Mouse (Mus musculus): ENCODE data around the gene Astl. TPM values are rescaled to one million over a fixed set of nuclear protein-coding genes. Genes with fewer than 3 reads are reported as not detected.

Gene Astl
- polyA plus RNA-seq, 1 experiment from 2014 or later: not detected

DNA sequence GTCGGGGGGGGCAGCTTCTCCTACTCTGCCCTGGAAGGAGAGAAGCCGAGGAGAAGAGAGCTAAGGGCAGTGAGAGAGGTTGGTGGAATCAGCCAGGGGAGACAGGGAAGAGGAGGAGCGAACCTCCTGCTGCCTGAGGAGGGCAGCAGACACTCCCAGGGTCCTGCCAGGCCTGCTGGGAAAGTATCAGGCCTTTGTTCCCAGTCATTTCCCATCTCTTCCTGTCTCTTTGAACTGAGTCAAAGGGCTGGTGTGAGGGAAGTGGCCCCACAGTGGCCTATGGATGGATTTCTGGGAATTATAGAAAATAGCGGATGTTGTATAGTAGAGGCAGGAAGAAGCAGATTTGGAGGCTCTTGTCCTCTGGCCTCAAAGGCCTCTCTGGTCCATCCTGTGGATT lies 24.6 kb upstream of the Astl start:
- Histone ChIP-seq H3K4me2 (ENCODE audit: low read length) (no peak overlapping the region), H3K27me3 (ENCODE audit: control insufficient read depth, insufficient read depth, low read length) (no peaks in the 10 kb centered on the region), H3K36me3 (ENCODE audit: control insufficient read depth, insufficient read depth, low read length) (no peaks in the 10 kb centered on the region), H3K27ac (replicated peaks in 1 of 2; ENCODE audit: control insufficient read depth in 1 of 2, insufficient read depth in 1 of 2, low read depth in 2 of 2, low read length in 2 of 2) (peak overlapping the region; percentile 75 to 83), H3K9me3 (ENCODE audit: control insufficient read depth, low read length) (no peaks in the 10 kb centered on the region), H3K9ac (ENCODE audit: low read length) (0 out of 2 replicates have a peak overlapping the region, but pooled peaks have one; percentile 2), H3K4me3 (ENCODE audit: control insufficient read depth in 1 of 2, insufficient read depth in 1 of 2, low read depth in 1 of 2, low read length in 2 of 2) (no peak overlapping the region), H3K4me1 (ENCODE audit: control insufficient read depth in 2 of 2, insufficient read depth in 2 of 2, low read length in 2 of 2) (0 out of 4 replicates have a peak, but pooled peaks cover 2 to 4% of the 10 kb centered on the region in 2 experiments)
- peak; percentile 66 for ATAC-seq (ENCODE audit: insufficient number of reproducible peaks, insufficient read depth, low FRiP score, low read depth)
- 56% methylated on average over 4 of the region's 4 CpGs for WGBS

GRCm38 (mm10) chr2:127314467-127315154 lies 23.8 kb upstream of the Astl start:
- WGBS: 43% methylated on average over 6 of the region's 6 CpGs
- 0 out of 4 replicates have a peak, but pooled peaks cover 2 to 4% of the 10 kb centered on the region in 2 experiments for H3K4me1 ChIP-seq (ENCODE audit: control insufficient read depth in 2 of 2, insufficient read depth in 2 of 2, low read length in 2 of 2)
- peak overlapping the region; percentile 75 to 83 for H3K27ac ChIP-seq (replicated peaks in 1 of 2; ENCODE audit: control insufficient read depth in 1 of 2, insufficient read depth in 1 of 2, low read depth in 2 of 2, low read length in 2 of 2)
- no peaks in the 10 kb centered on the region for H3K9me3 ChIP-seq (ENCODE audit: control insufficient read depth, low read length)
- H3K4me3 ChIP-seq (ENCODE audit: control insufficient read depth in 1 of 2, insufficient read depth in 1 of 2, low read depth in 1 of 2, low read length in 2 of 2): no peak overlapping the region
- no peak overlapping the region for H3K4me2 ChIP-seq (ENCODE audit: low read length)
- H3K27me3 ChIP-seq (ENCODE audit: control insufficient read depth, insufficient read depth, low read length): no peaks in the 10 kb centered on the region
- 0 out of 2 replicates have a peak overlapping the region, but pooled peaks have one; percentile 2 for H3K9ac ChIP-seq (ENCODE audit: low read length)
- no peaks in the 10 kb centered on the region for H3K36me3 ChIP-seq (ENCODE audit: control insufficient read depth, insufficient read depth, low read length)
- ATAC-seq (ENCODE audit: insufficient number of reproducible peaks, insufficient read depth, low FRiP score, low read depth): peak; percentile 78

- ATAC-seq (ENCODE audit: insufficient number of reproducible peaks, insufficient read depth, low FRiP score, low read depth): no peak
- Histone ChIP-seq H3K4me3 (ENCODE audit: control insufficient read depth in 1 of 2, insufficient read depth in 1 of 2, low read depth in 1 of 2, low read length in 2 of 2) (no peak overlapping the region), H3K4me1 (ENCODE audit: control insufficient read depth in 2 of 2, insufficient read depth in 2 of 2, low read length in 2 of 2) (0 out of 4 replicates have a peak, but pooled peaks cover 2 to 4% of the 10 kb centered on the region in 2 experiments), H3K9me3 (ENCODE audit: control insufficient read depth, low read length) (no peaks in the 10 kb centered on the region), H3K9ac (ENCODE audit: low read length) (no peak overlapping the region), H3K36me3 (ENCODE audit: control insufficient read depth, insufficient read depth, low read length) (no peaks in the 10 kb centered on the region), H3K4me2 (ENCODE audit: low read length) (no peak overlapping the region), H3K27me3 (ENCODE audit: control insufficient read depth, insufficient read depth, low read length) (no peaks in the 10 kb centered on the region), H3K27ac (replicated peaks in 1 of 2; ENCODE audit: control insufficient read depth in 1 of 2, insufficient read depth in 1 of 2, low read depth in 2 of 2, low read length in 2 of 2) (peak overlapping the region; percentile 18 to 83)
- 100% methylated on average over 1 of the region's 1 CpGs for WGBS
Measured at GRCm38 (mm10) chr2:127315155-127315470, 23.3 kb upstream of the Astl start.

DNA sequence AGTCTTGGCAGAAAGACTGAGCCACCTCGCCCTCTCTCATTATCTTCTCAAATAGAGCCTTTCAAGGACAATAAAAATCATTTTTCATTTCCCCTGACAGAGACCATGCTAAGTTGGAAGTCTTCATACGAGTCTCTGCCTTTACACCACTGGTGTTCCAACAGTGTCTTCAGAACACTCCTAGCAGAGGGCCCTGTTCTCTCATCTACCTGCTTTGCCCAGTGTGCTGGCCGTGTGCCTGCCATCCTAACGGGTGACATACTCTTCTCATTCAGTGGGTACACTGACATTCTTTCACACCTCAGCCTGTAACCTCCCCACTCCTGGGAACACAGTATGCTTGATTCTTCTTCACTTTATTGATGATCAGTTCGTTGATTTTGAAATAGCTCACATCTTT lies 22.0 kb upstream of the Astl start:
- Histone ChIP-seq H3K4me1 (ENCODE audit: control insufficient read depth in 2 of 2, insufficient read depth in 2 of 2, low read length in 2 of 2) (0 out of 4 replicates have a peak, but pooled peaks cover 2 to 4% of the 10 kb centered on the region in 2 experiments), H3K4me2 (ENCODE audit: low read length) (no peak overlapping the region), H3K36me3 (ENCODE audit: control insufficient read depth, insufficient read depth, low read length) (no peaks in the 10 kb centered on the region), H3K9ac (ENCODE audit: low read length) (no peak overlapping the region), H3K27me3 (ENCODE audit: control insufficient read depth, insufficient read depth, low read length) (no peaks in the 10 kb centered on the region), H3K4me3 (ENCODE audit: control insufficient read depth in 1 of 2, insufficient read depth in 1 of 2, low read depth in 1 of 2, low read length in 2 of 2) (no peak overlapping the region), H3K9me3 (ENCODE audit: control insufficient read depth, low read length) (no peaks in the 10 kb centered on the region), H3K27ac (replicated peaks in 1 of 2; ENCODE audit: control insufficient read depth in 1 of 2, insufficient read depth in 1 of 2, low read depth in 2 of 2, low read length in 2 of 2) (no peak overlapping the region)
- no peak for ATAC-seq (ENCODE audit: insufficient number of reproducible peaks, insufficient read depth, low FRiP score, low read depth)
- WGBS: 70% methylated on average over 5 of the region's 5 CpGs

- 81% methylated on average over 4 of the region's 4 CpGs for WGBS
- peaks cover 2 to 4% of the 10 kb centered on the region in 2 experiments; a peak in 3 of 4 replicates for H3K4me1 ChIP-seq (ENCODE audit: control insufficient read depth in 2 of 2, insufficient read depth in 2 of 2, low read length in 2 of 2)
- H3K27ac ChIP-seq (replicated peaks in 1 of 2; ENCODE audit: control insufficient read depth in 1 of 2, insufficient read depth in 1 of 2, low read depth in 2 of 2, low read length in 2 of 2): no peak overlapping the region
- no peak overlapping the region for H3K4me2 ChIP-seq (ENCODE audit: low read length)
- no peaks in the 10 kb centered on the region for H3K36me3 ChIP-seq (ENCODE audit: control insufficient read depth, insufficient read depth, low read length)
- H3K9me3 ChIP-seq (ENCODE audit: control insufficient read depth, low read length): no peaks in the 10 kb centered on the region
- no peak overlapping the region for H3K4me3 ChIP-seq (ENCODE audit: control insufficient read depth in 1 of 2, insufficient read depth in 1 of 2, low read depth in 1 of 2, low read length in 2 of 2)
- no peak for ATAC-seq (ENCODE audit: insufficient number of reproducible peaks, insufficient read depth, low FRiP score, low read depth)
- no peak overlapping the region for H3K9ac ChIP-seq (ENCODE audit: low read length)
- no peaks in the 10 kb centered on the region for H3K27me3 ChIP-seq (ENCODE audit: control insufficient read depth, insufficient read depth, low read length)
Measured at GRCm38 (mm10) chr2:127318136-127318535, 20.3 kb upstream of the Astl start.

DNA sequence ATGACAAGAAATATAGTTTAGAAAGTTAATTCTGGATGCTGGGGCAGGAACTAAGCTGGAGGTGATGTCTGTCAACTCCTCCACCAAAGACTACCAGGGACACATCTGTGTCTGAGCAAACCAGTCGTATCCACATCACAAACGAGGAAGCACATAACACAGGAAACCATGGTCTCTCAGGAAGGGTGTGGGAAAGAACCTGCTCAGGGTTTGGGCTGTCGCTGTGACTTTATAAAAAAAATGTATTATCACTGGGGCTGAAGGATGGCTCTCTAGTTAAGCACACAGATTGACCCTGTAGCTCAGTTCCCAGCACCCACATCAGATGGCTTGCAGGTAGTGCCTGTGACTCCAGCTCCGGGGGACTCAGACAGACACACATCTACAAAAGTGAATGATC lies 19.4 kb upstream of the Astl start:
- Histone ChIP-seq H3K4me3 (ENCODE audit: control insufficient read depth in 1 of 2, insufficient read depth in 1 of 2, low read depth in 1 of 2, low read length in 2 of 2) (no peak overlapping the region), H3K36me3 (ENCODE audit: control insufficient read depth, insufficient read depth, low read length) (no peaks in the 10 kb centered on the region), H3K27me3 (ENCODE audit: control insufficient read depth, insufficient read depth, low read length) (no peaks in the 10 kb centered on the region), H3K27ac (replicated peaks in 1 of 2; ENCODE audit: control insufficient read depth in 1 of 2, insufficient read depth in 1 of 2, low read depth in 2 of 2, low read length in 2 of 2) (no peak overlapping the region), H3K9ac (ENCODE audit: low read length) (no peak overlapping the region), H3K4me1 (ENCODE audit: control insufficient read depth in 2 of 2, insufficient read depth in 2 of 2, low read length in 2 of 2) (peaks cover 2 to 6% of the 10 kb centered on the region in 2 experiments; a peak in 3 of 4 replicates), H3K4me2 (ENCODE audit: low read length) (no peak overlapping the region), H3K9me3 (ENCODE audit: control insufficient read depth, low read length) (no peaks in the 10 kb centered on the region)
- no peak for ATAC-seq (ENCODE audit: insufficient number of reproducible peaks, insufficient read depth, low FRiP score, low read depth)
- 54% methylated on average over 4 of the region's 4 CpGs for WGBS

DNA sequence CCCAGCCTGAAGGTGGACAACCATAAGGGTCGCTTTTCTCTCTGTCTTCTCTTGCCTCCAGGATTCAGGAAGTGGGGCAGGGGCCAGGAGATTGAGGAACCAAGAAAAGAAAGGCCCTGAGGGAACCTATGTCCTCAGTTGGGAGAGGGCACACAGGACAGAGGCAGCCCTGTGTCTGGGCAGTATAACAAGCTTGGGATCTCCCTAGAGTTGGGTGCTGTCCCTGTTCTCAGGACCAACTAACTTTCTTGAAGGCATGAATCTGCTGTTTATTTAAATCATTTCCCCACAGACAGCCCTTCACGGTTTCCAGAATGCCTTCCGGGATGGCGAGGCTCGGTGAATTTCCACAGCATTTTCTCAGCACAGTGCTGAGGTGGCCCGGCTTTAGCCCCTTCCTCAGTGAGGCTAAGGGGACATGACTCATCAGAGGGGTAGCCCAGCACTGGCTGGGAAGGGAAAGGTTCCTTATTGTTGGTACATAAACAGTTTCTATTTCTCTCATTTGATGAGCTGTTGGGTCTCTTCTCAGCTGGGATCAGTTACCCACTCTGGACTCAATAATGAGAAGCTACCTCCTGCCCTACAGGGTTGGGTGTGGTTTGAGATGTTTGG lies 15.7 kb upstream of the Astl start:
- Histone ChIP-seq H3K4me1 (ENCODE audit: control insufficient read depth in 2 of 2, insufficient read depth in 2 of 2, low read length in 2 of 2) (peaks cover 0 to 5% of the 10 kb centered on the region in 2 experiments; a peak in 3 of 4 replicates), H3K9me3 (ENCODE audit: control insufficient read depth, low read length) (no peaks in the 10 kb centered on the region), H3K4me3 (ENCODE audit: control insufficient read depth in 1 of 2, insufficient read depth in 1 of 2, low read depth in 1 of 2, low read length in 2 of 2) (no peak overlapping the region), H3K36me3 (ENCODE audit: control insufficient read depth, insufficient read depth, low read length) (no peaks in the 10 kb centered on the region), H3K27ac (replicated peaks in 1 of 2; ENCODE audit: control insufficient read depth in 1 of 2, insufficient read depth in 1 of 2, low read depth in 2 of 2, low read length in 2 of 2) (no peak overlapping the region), H3K4me2 (ENCODE audit: low read length) (no peak overlapping the region), H3K27me3 (ENCODE audit: control insufficient read depth, insufficient read depth, low read length) (no peaks in the 10 kb centered on the region), H3K9ac (ENCODE audit: low read length) (no peak overlapping the region)
- 71% methylated on average over 6 of the region's 6 CpGs for WGBS
- no peak for ATAC-seq (ENCODE audit: insufficient number of reproducible peaks, insufficient read depth, low FRiP score, low read depth)

All from heart, embryonic 14.5 days (tissue).